Mouse (Mus musculus): ENCODE results near the gene Nemf.
A peak's percentile ranks its signal among the peaks of the same experiment; 100 is the strongest.

Gene Nemf

GRCm38 (mm10) chr12:69304051-69304450, 52.9 kb downstream of the Nemf start:
- no peak for DNase-seq (ENCODE audit: low spot score in 2 of 2)

- no peak for DNase-seq (ENCODE audit: low spot score in 2 of 2)
Measured at GRCm38 (mm10) chr12:69302171-69302570, 54.8 kb downstream of the Nemf start.

DNA sequence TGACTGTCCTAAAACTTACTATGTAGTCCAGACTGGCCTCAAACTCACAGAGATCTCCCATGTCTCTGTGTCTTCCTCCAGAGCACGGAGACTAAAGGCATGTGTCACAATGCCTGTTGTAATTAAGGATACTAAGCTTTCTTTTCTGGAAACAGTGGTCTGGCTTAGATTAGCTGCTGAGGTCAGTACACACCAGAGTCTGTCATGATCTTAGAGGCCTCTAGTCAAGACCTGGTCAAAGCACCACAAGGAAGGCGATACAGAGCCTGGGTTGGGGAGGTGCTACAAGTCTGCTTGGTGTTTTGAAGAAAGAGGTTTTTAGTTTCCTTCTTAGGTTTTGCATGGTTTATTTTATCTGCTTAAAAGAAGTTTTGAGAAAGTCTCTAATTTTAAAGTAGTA, 56.6 kb downstream of the Nemf start:
- no peak for DNase-seq (ENCODE audit: low spot score in 2 of 2)

- no peak for DNase-seq (ENCODE audit: low spot score in 2 of 2)
Measured at GRCm38 (mm10) chr12:69299831-69300230, 57.1 kb downstream of the Nemf start.

DNA sequence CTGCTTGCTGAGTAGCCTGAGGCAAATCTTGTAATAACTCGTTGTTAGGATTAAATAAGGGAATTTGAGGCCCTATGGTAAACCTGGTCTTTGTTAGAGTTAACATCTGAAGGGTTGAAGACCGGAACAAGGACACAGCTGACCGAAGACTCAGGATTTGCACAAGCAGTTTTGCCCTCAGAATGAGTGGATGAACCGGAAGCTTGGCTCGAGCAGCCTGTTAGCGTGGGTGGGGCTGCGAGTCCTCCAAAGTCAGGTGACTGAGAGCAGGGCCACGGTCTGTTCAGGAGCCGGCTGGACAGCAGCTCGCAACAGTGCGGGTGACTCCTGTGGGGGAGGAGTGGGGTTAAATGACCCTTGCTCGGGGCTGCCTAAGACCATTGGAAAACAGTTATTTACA, 57.7 kb downstream of the Nemf start:
- DNase-seq (ENCODE audit: low spot score in 2 of 2): no peak

DNA sequence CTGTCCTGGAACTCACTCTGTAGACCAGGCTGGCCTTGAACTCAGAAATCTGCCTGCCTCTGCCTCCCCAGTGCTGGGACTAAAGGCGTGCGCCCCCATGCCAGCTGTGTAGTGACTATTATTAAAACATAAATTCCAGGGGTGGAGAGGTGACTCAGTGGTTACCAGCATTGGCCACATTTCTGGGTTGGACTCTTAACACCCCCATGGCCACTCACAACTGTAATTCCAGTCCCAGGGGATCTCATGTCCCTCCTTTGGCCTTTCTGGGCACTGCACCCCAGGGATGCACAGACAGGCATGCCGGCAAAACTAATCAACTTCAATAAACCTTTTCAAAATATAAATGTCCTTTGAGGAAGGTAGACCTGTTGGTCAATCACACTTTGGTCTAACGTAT, 58.7 kb downstream of the Nemf start:
- DNase-seq (ENCODE audit: low spot score in 2 of 2): no peak

DNA sequence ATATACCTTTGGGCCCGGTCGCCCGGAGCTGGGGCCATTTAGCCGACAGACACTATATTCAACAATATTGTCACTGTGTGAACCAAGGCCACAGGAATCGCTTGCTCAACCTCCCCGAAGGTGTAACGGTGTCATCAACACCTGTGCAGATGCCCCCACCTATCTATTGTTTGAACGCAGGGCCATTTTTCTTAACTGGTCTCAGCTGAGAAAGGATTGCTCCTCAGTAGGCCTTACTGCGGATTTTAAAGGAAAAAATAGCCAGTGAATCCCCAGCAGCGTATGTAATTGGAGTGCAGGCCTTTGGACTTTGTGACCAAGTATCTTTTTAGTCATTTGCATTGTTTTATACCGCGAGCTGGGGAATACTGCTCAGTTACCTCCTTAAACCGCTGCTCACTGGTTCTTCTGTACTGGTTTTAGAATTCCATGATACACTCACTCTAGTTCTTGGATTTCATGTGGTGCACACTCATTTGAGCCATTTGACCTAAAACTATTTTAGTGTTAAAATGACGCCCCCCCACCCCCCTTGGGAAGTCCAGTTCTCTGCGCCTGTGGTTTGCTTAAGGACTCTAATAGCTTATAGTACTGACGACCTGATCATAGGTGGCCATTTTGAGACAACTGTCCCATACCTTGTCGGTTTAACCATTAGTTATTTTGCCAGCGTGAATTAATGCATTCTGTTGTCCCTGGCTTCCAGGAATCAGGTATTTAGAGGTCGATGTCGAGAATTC, 59.4 kb downstream of the Nemf start:
- DNase-seq (ENCODE audit: low spot score in 2 of 2): no peak

DNA sequence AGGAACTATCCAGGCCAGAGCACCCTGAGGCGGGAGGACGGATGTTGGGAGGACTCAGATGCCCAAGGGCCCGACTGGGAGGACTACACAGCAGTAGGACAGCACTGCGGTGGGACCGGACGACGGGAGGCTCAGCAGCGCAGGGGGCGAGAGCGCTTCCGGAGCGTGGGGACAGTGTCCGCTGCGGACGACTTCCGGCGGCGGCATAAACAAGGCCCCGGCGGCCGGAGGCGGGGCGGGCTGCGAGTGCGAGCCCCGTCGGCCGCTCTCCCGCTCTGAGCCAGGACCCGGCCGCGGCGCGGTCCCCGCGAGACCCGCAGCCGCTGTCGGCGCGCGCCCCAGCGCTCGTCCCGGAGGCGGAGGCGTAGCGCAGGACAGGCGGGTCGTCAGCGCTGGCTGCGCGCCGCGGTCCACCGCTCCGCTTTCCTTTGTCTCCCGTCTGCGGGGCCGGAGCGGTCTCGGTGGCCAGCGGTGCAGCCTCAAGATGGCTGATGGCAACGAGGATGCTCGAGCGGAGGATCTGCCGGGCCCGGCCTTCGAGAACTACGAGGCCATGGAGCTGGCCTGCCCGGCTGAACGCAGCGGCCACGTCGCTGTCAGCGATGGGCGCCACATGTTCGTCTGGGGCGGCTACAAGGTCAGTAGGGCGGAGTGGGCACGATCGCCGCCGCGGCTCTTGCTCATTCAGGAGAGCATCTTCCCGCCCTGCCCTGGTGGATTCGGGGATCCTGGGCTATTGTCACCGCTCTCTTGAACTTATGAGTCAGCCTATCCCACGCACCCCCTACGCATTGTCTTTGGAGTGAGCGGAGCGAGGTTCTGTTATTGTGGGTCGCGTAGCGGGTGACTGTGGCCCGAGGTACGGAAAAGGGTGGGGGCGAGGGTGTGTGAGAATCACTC, 60.2 kb downstream of the Nemf start, which contains the start of gene Klhdc2:
TSS of gene Klhdc2 (plus strand) at position 171 of the 900 bp plus-strand sequence.
- peak; percentile 67 to 68 for DNase-seq (ENCODE audit: low spot score in 2 of 2)

DNA sequence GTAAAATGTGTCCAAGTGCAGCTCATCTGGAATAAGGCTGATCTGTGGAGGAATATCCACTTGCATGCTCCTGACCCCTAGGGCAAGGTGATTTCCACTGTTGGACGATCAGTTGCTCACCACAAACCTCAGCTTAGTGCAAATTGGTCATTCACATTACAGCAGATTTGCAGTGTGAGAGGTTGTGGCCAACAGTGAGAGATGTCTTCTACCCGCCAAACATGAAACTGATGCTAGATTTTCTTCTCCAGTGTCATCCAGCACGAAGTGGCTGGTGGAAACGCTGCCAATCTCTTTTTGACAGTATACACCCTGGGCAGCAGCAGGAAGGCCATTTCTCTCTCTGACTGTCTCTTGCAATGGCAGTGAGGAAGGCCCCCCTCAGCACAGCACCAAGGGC, 61.3 kb downstream of the Nemf start:
- DNase-seq (ENCODE audit: low spot score in 2 of 2): peak; percentile 39 to 69

- DNase-seq (ENCODE audit: low spot score in 2 of 2): no peak
Measured at GRCm38 (mm10) chr12:69294936-69295335, 62.0 kb downstream of the Nemf start.

GRCm38 (mm10) chr12:69293815-69294214, 63.1 kb downstream of the Nemf start:
- no peak for DNase-seq (ENCODE audit: low spot score in 2 of 2)

DNA sequence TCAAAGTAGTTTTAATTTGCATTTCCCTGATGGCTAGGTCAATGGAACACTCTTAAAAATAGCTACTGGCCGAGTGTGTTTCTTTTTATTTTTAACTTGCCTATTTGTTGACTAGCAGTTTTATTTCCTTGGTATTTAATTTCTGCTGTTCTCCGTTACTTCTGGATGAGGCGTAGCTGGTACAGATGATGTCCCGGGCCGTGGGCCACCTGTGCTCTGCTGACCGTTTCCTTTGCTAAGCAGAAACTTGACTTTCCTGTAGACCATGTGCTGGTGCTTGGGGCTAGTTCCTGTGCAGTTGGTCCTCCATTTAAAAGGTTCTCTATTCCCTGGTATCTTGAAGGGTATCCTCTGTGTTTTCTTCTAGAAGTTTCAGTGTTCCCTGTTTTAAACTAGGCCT, 64.6 kb downstream of the Nemf start:
- no peak for DNase-seq (ENCODE audit: low spot score in 2 of 2)

DNA sequence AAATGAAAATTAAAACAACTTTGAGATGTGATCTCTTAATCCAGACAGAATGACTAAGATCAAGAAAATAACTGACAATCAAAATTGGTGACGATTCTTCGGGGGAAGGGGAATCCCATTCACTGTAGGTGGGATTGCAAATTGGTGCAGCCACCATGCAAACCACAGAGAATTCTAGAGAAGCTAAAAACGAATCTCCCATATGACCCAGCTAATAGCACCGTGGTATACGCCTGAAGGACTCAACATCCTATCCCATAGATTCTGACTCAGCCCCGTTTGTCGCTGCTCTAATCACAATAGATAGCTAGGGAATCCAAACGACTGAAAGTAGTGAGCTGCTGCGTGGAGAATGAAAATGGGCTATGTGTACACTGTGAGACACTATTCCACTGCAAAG, 68.3 kb downstream of the Nemf start:
- DNase-seq (ENCODE audit: low spot score in 2 of 2): no peak

DNA sequence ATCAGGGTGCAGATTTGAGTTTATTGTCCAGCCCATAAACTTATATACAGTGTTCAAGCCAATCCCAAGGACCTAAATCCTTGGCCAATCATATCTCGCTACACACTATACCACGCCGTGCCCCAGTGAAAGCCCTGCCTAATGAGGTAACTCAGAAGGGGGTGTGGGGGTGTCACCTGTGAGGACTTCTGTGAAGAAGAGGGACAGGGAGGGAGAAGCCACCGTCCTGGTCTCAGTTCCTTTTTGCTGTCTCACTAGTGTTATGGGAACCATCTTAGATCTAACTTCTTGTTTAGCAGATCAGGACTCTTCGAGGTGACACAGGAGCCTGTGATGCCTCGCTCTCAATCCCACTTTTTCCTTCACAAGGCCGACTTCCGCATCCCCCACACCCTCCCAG, 69.4 kb downstream of the Nemf start:
- no peak for DNase-seq (ENCODE audit: low spot score in 2 of 2)

- DNase-seq (ENCODE audit: low spot score in 2 of 2): no peak
Measured at GRCm38 (mm10) chr12:69283146-69283545, 73.8 kb downstream of the Nemf start.

DNA sequence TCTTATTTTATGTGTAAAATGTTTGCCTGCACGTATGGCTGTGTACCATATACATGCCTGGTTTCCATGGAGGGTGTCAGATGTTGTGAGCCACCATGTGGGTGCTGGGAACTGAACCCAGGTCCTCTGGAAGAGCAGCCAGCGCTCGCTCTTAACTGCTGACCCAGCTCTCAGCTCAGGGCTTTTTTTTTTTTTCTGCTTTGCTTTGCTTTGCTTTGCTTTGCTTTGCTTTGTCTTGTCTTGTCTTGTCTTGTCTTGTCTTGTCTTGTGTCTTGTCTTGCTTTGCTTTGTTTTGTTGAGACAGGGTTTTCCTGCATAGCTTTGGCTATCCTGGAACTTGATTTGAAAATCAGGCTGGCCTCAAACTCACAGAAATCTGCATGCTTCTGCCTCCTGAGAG, 76.0 kb downstream of the Nemf start:
- no peak for DNase-seq (ENCODE audit: low spot score in 2 of 2)

DNA sequence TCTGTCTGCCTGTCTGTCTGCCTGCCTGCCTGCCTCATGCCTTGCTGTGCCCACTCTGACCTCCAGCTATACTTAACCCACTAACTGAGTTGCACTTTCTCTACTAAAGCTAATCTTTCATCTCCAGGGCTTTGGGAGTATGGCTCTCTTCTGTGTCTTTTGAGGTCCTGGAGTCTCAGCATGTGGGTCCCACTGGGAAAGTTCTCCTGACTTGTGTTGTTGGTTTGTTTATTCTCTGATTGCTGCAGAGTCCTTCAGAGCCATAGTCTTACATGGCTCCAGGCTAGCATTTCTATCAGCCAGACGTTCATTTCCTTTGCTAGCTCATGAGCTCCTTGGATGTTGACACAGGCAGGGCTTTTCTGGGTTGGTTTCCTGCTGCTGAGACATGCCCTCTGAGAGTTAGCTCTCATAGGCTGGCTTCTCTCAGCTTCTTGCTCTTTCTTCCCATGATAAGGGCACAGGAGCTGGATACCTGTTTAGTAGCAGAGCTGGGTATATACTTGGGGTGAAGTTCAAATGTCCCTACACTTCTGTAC, 77.0 kb downstream of the Nemf start:
- no peak for DNase-seq (ENCODE audit: low spot score in 2 of 2)

- DNase-seq (ENCODE audit: low spot score in 2 of 2): no peak
Measured at GRCm38 (mm10) chr12:69268956-69269355, 88.0 kb downstream of the Nemf start.

- no peak for DNase-seq (ENCODE audit: low spot score in 2 of 2)
Measured at GRCm38 (mm10) chr12:69267956-69268632, 88.9 kb downstream of the Nemf start.

DNA sequence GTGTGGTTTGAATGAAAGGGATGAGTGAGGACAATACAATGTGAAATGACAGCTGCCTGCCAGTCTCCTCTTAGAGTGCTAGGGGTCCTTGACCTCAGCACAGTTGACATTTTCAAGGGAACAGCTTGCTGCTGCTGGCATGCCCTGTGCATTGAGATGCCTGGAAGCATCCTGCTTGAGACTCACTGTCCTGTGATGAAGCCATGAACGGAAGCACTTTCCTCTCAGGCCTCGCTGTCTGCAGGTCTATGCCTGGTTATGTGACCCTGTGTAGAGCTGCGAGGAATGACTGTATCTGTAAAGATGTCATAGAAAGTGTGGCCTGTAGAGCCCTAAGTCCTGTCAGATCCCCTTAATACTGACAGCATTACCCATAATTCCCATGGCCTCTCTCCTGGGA, 91.9 kb downstream of the Nemf start:
- DNase-seq (ENCODE audit: low spot score in 2 of 2): no peak

DNA sequence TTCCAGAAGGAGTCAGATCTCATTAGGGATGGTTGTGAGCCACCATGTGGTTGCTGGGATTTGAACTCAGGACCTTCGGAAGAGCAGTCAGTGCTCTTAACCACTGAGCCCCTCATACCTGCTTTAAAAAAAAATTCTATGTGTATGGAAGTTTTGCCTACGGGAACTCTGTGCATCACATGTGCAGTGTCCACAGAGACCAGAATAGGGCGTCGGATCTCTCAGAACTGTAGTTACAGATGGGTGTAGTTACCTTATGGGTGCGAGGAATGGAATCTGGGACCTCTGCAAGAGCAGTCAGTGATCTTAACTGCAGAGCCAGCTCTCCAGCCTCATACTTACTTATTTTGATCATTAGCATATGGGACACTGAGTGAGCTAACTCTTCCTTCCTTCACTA, 94.7 kb downstream of the Nemf start:
- no peak for DNase-seq (ENCODE audit: low spot score in 2 of 2)
